Comparison of ENCODE assay signal across 29 mouse cellular contexts in genomic region chr8:70715086-70715485, GRCm38 (mm10). TPM values are rescaled to one million over a fixed set of nuclear protein-coding genes. Genes with fewer than 3 reads are reported as not detected.
"Had no signal": no experiment of that assay in that cellular context is flagged by ENCODE, and none has a peak within 500 bp of the region (broad histone marks: within the 10 kb centered on the region; RNA-seq: fewer than 3 reads in every experiment).

No protein-coding gene starts in this region.

- H3K4me3 ChIP-seq: layer of hippocampus, adult 2 months; liver, embryonic 13.5 days; megakaryocyte, embryonic 14.5 days; midbrain, embryonic 10.5 days; midbrain, embryonic 13.5 days; myocyte; neural tube, embryonic 13.5 days had no signal

- ATAC-seq: midbrain, embryonic 13.5 days; midbrain, embryonic 16.5 days had no signal

- H3K27ac ChIP-seq: kidney, postnatal 0 days; layer of hippocampus, adult 2 months; liver, embryonic 13.5 days; midbrain, embryonic 10.5 days; midbrain, embryonic 13.5 days; neural tube, embryonic 13.5 days had no signal

- H3K9me3 ChIP-seq: liver, embryonic 13.5 days; megakaryocyte, embryonic 14.5 days; midbrain, embryonic 10.5 days; midbrain, embryonic 13.5 days; neural tube, embryonic 13.5 days had no signal

- DNase-seq: kidney, adult 2 months; layer of hippocampus, adult 9-11 months; liver, embryonic 13.5 days; lung, adult 2 months; lung, postnatal 36 days; retina, postnatal 1 day; right cerebral cortex, postnatal 25 days; thymus, adult 2 months; thymus, postnatal 14 days; thymus, postnatal 4 days had no signal

- H3K9ac ChIP-seq: liver, embryonic 13.5 days; midbrain, embryonic 13.5 days; neural tube, embryonic 13.5 days had no signal

- H3K4me2 ChIP-seq: liver, embryonic 13.5 days; midbrain, embryonic 13.5 days; neural tube, embryonic 13.5 days had no signal

- H3K36me3 ChIP-seq: liver, embryonic 13.5 days; midbrain, embryonic 10.5 days; midbrain, embryonic 13.5 days; neural tube, embryonic 13.5 days had no signal

- H3K4me1 ChIP-seq: midbrain, embryonic 13.5 days had no signal

RNA-seq across cellular contexts. Expression of gene Gm3336, which starts 3.3 kb away (rescaled TPM):
- total RNA-seq: layer of hippocampus, adult 2 months; layer of hippocampus, postnatal 25 days; left cerebral cortex, adult 18-20 months; left cerebral cortex, postnatal 25 days; monocyte, adult 5-6 weeks; neutrophil, adult 5-6 weeks had no signal
- polyA plus RNA-seq: limb, embryonic 11.5 days; limb, embryonic 14.5 days; liver, embryonic 13.5 days; lung, embryonic 16.5 days; midbrain, embryonic 10.5 days; midbrain, embryonic 13.5 days; midbrain, embryonic 16.5 days; neural tube, embryonic 13.5 days had no signal

RNA-seq across cellular contexts. Expression of gene Iqcn, which starts 11.8 kb away (rescaled TPM):
- total RNA-seq: liver, adult 2 months had no signal
- polyA plus RNA-seq: limb, embryonic 11.5 days; liver, adult 2 months; liver, embryonic 13.5 days; liver, embryonic 16.5 days; lung, adult 2 months; lung, embryonic 16.5 days; midbrain, embryonic 10.5 days; midbrain, embryonic 16.5 days; stomach, embryonic 16.5 days had no signal
